Mouse (Mus musculus) embryo, embryonic 11 days (tissue): Measurements from ENCODE around the gene Sec61g.
"Not testable (repeated sequence)": the region's sequence is repeated elsewhere in the genome, so short reads cannot be mapped to it uniquely, and the experiment has no call there.

ENCODE experiments used
- DNase-seq: peaks from one replicate; pipeline ENCODE4 v3.0.0-alpha.2; 2015

The Sec61g gene

DNA sequence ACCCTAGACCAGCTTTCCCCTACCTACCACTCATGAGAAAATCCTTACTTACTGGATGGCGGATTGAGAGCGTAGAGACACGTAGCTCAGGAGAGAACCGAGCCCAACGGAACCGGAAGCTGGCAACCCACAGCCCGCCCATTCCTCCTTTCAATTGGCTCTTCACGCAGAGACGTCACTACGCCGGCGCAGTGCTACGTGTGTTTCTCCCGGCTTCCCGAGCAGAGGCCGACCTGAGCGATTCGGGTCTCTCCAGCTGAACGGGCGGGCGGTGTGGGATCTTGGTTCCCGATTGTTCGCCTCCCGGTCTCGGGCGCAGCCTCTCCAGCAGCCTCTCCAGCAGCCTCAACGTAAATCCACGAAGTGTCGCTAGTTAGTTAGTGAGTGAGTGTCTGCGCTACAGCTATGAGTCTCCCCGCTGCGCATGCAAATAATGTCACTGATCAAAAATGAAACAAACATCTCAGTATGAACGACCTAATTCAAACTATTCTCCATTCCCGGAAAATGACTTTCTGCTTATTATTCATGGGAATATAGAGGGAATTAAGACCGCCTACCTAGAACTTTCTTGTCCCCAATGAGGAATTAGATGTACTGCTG, at the start of gene Sec61g:
TSS of gene Sec61g (minus strand) at position 433 of the 603 bp plus-strand sequence.
- peak; percentile 96 for DNase-seq

DNA sequence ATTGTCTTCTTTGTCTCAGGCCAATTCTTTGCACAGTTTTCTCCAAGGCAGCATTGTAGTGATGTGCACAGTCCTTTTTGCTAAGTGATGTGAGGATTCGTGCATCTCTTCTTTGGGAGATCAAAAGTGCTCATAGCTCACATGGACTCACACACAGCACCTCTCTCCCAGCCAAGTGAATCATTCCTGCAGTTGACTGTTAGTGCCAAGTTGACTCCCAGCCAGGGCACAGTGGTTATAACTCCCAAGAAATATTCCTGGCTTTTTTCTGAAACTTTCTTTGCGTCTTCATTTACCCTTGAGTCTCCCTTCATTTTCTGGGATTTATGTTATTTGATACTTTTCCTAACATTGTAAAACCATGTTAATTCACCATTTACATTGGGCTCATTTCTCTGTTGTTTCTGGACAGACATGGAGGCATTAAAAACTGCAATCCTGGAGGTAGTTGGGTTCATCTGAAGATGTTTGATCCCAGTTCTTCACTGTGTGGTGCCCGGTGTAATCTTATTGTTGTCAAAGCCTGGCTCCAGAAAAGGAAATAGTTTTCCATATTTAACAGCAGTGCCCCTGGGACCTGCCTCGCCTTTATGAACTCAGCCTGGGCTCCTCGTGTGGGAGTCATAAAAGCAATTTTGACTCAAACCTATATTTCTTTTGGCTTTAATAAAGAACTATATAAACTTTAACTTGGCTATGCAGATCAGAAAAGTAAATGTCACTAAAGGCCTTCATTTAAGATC, 38.3 kb upstream of the Sec61g start:
- DNase-seq: no peak

DNA sequence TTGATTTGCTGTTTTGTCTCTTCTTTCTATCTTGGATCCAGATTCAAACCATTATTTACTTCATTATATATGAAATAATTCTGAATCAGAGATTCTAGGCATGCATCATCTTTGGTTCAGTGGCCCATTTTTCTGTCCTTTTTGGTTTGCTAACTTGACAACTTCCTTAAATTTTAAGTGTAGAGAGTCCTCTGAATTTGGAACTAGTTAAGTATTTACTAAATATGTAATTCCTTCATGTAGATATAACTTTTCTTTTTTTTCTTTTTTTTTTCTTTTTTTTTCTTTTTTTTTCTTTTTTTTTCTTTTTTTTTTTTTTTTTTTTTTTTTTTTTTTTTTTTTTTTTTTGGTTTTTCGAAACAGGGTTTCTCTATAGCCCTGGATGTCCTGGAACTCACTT, 29.1 kb upstream of the Sec61g start:
- DNase-seq: no peak

DNA sequence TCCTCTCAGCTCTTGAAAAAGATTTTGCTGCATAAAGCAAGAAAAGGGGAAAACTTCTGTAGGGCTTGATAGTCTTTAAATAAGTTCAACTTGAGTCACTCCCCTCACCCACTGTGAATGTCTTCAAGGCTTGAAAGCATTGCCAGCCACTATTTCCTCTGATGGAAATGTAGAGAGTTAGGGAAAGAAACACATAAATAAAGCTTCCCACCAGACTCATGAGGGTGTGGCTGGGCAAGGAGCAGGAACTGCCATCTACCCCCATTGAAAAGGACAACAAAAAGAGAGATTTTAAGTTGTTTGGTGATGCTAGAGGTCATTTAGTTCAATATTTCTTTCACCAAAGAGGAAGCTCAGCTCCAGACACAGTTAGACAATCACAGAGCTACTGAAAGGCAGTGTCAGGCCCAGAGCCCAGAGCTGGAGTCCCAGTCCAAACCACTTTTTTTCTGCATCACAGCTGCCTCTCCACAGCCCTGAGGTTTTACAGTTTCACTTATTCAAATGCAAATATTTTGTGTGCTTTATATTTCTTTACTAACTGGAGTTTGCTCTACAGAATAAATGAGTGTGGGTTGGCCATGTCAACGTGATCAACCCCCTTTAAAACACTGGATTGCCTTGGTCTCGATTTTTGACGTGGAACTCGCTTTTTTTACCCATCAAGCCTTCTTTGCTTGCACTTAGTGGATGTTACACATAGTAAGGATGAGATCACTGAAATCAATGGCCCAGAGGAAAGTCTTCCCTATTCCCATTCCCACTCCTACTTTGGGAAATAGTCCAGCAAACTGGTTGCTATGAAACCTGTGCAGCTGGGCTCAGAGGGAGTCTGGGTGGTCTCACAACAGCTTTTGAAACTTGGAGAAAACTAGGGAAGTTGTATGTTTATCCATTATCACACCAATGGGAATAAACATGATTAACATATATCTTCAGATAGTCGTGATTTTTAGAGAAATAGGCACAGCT, 26.6 kb upstream of the Sec61g start:
- no peak for DNase-seq

DNA sequence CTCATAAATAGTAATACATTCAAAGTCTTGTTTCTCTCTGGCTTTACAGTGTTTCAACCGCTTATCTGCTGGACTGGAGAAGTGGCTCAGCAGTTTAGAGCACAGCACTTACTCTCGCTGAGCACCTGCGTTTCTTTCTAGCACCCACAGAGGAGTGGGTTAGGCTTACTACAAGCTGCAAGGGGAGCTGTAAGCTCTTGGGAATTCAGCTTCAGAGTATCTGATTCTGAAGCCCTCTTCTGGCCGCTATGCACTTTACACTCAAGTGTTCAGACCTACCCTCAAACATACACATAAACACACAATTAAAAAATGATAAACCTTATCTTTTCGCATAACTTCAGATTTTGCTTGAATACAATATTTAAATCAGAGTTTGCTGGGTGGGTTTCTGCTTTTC, 24.6 kb upstream of the Sec61g start:
- DNase-seq: peak; percentile 44

DNA sequence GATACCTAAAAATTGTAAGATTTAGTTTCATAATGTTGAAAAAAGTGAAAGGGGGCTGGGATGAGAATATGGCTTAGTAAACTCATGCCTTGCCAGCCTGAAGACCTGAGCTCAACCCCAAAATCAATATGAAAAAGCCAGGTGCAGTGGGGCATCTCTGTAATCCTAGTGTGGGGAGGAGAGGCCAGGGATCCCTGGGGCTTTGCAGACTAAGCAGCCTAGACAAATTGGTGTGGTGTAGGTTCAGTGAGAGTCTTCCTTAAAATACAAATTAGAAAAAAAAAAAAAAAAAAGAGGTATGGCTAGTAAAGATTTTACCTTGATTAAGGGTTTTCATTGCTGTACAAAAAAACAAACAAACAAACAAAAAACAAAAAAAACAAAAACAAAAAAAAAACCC, 20.6 kb upstream of the Sec61g start:
- DNase-seq: no peak

DNA sequence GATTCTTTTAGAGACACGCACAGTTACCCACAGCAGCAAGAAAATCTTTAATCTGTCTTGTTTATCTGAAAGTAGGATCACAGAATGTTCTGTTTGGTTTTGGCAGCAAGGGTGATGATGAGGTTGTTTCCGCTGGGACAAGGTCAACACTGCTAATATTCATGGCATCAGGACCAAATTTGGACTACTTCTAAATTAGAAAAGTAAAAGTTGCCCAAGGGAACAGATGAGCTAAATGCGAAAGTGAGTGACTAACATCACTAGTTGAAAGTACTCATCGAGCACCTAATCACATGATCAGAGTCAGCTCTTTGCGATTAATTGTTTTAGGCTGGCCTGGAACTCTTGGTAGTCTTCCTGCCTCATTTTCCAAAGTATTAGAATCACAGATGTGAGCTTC, 20.1 kb upstream of the Sec61g start:
- no peak for DNase-seq

DNA sequence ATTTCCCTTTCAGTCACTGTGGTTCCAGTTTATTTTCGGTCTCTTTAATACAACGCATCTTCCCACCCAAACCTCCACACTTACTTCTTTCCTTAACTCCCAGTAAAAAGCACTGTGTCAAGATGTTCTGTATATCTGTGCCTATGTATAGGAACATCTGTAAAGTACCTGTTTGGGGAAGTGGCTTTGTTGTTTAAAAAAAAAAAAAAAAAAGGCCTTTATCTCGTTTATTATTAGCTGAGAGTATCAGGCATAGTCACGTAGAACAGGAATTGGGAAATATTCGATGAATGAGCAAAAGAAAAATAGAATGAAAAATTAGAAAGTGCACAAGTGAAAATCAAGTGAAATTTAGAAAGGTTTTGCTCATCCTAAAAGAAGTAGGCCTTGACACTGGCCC, 19.5 kb upstream of the Sec61g start:
- DNase-seq: no peak

DNA sequence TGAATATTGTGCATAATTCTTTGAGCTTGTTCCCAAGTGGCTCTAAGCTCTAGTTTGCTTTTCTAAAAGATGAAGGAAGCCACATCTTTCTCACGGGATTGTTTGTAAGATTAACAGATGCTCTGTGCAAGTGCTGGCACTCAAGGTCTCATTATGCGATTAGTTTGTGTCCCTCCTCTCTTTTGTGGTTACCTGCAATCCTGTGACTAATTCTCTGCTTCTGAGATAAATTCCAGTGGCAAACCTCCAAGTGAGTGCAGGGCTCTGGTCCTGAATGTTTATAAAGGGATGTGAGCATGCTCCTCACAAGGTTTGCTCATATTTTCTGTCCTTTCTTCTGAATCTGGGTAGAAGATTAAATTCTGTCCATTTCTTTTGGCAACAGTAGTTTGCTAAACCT, 18.2 kb upstream of the Sec61g start:
- DNase-seq: no peak

DNA sequence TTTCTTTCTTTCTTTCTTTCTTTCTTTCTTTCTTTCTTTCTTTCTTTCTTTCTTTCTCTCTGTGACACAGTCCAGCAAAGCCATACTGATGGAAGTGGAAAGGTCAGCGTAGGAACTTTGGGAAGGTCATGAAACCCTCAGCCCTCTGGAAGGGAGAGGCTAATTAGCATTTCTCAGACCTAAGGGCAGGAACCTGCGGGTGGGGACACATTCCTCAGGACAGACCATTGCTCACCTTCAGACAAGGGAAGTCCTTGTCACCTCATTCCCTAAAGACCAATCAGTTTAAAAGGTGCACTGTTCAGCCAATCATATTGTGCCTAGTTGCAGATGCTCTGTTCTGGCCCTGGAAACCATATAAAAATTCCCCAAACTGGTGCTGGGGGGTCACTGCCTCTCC, 17.4 kb upstream of the Sec61g start:
- no peak for DNase-seq

DNA sequence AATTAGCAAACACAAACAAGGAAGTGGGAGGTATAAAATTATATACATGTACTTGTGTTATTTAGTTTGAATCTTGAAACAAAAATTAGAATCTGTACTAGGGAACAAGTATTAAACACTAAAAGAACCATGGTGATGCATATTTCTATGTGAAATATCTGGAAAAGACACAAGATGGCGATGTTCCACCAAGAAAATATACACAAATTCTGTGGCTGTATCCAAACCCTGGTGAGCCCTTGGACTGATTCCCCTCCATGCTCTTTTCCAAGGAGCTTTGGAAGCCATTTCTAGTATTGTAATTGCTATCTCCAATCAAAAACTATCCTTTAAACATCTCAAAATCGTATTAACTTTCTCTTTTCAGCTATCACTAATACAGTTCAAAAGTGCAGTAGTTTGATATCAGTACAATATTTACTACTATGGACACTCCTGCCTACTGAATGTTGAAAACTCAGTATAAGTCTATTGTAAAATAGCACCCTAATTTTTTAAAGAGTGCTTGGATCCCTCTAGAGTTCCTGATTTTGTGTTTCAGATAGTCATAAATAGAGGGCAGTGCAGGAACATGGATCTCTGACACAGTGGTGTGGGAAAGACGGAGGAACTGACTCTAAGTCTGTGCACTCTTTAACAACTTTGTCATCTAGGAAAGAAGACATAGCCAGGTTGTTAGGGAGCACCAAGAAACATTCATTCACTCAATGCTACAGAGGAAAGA, 16.8 kb upstream of the Sec61g start:
- DNase-seq: peak; percentile 73

DNA sequence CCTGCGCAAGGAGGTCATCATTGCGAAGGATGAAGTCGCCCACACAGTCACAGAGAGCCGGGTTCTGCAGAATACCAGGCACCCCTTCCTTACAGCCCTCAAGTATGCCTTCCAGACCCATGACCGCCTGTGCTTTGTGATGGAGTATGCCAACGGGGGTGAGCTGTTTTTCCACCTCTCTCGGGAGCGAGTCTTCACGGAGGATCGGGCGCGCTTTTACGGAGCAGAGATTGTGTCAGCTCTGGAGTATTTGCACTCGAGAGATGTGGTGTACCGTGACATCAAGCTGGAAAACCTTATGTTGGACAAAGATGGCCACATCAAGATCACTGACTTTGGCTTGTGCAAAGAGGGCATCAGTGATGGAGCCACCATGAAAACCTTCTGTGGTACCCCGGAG, 6.8 kb upstream of the Sec61g start:
- not testable (repeated sequence) for DNase-seq

DNA sequence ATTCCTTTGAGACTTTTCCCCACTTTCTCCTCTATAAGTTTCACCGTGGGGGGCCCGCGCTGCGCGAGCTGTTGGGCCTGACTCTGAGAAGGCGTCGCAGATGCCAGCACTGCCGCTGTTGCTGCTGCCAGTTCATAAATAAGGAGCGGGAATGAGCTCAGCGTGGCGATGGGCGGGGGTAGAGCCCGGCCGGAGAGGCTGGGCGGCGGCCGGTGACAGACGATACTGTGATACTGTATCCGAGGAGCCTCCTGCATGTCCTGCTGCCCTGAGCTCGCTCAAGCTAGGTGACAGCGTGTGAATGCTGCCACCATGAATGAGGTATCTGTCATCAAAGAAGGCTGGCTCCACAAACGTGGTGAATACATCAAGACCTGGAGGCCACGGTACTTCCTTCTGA, 5.9 kb upstream of the Sec61g start:
- DNase-seq: not testable (repeated sequence)

DNA sequence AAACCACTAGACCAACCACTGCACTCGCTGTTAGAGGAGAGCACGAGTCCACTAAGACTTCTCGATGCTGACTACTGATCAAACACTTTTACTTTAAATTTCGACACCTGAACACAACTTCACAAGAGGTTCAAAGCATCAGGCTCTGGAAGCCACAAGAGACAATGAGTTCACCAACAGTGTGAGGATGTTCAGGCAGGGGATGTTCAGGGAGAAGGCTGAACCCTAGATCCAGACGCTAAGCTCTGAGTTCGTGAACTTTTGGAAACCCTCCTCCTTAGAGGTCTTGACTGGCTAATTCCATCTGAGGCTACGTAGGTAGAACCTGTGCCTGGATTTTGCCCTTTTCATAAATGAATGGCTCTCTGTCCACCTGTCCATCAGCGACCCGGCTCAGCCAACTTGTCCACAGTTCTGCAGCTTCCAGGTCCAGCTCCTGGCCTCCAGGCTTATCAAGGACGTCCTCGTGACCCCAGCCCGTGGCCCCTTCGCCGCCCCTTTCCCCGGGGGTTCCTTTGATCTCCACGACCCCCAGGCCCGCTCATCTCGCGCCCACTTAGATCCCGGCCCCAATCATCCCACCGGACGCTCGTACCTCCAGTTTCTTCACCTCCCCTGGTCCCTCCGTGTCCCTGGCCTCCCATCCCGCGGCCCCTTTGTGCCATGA, 766 bp downstream of the Sec61g start:
- DNase-seq: no peak

DNA sequence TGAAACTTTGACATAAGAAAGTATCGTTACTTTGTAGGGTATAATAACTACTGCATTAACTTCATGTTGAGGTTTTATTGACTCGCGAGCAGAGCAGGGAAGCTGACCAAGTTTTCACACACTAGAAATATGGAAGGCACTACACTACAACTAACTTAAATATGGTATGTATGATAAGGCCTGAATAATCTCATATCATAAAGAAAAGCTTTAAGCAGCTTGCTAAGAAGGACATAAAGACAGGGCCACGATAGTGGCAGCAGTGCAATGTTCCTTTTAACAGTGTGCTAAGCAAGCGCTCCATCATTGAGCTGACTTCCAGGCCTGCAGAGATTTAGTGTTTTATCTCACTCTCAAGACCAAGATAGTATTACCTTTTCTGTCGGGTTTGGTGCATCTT, 2.3 kb downstream of the Sec61g start:
- no peak for DNase-seq

DNA sequence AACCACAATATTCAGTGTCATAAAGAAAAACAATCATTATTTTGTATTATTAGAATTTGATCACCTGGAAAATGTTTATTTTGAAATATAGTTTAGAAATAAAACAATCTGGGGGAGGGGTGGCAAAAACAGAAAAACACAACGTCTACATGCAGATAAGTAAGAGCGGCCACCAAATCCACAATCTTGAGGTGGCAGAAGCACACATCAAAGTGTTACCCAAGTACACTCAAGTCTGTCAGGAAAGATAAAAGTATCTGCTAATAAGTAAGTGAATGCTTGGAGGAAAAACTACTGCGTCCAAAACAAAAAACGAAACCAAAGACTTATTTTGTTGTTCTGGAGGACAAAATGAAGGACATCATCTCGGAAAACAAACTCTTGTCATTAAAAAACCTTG, 5.1 kb downstream of the Sec61g start:
- DNase-seq: no peak

DNA sequence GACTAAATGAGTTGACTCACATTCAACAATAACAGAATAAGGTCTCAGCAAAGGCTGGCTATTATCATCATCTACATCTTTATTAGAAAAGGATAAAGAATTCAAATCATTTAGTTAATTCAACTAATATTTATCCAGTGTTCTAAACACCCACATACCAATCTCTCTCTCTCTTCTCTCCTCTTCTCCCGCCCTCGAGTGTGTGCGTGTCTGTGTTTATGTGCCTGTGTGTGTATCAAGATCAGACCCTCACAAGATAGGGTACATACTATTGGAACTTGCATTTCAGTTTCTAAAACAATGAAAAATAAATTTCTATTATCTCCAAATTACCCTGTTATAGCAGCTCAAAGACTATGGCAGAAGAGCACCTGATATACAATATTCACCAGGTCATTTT, 5.5 kb downstream of the Sec61g start:
- no peak for DNase-seq

DNA sequence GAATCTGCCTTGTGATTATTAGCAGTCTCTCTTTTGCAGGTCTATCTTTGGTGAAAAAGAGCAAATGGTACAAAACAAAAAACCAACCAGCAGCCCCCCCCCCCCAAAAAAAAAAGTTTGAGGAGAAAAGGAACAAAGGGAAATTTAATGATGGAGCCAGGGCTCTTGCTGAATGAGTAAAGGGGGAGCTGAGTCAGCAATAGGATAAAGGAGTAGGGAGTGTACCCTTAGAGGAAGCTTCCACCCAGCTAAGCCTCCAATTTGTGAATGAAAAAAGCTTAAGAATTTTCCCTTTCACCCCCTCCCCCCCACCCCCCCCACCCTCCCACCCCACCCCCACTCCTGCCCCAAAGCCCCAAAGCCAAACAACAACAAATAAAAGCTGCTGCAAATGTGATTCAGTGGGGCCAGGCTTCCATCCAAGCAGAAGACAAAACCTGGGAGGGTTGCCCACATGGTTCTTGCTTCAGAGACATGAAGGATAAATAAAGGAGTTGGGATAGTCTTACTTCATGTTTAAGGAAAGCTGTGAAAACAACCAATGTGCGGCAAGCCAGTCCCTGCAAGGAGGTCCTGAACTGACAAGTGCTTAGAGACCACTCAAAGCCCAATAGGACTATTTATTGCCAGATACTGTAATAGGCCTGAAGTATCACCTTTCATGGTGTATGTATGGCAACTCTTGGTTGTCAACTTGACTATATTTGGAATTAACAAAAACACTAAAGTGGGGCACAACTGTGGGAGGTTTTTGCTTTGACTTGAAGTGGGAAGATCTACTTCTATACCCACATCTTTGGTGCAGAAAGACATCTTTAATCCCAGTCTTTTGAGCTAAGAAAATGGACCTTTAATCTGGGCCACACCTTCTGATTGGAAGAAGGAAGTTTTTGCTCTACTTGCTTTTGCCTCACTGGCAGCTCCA, 9.3 kb downstream of the Sec61g start:
- no peak for DNase-seq
